Comparison of ENCODE assay signal across 13 mouse cellular contexts in genomic region chr7:125541026-125541425, GRCm38 (mm10).
"Had no signal": no experiment of that assay in that cellular context is flagged by ENCODE, and none has a peak within 500 bp of the region (broad histone marks: within the 10 kb centered on the region; RNA-seq: fewer than 3 reads in every experiment).

No protein-coding gene starts in this region.

- H3K36me3 ChIP-seq: midbrain, embryonic 10.5 days; midbrain, embryonic 12.5 days; neural tube, embryonic 12.5 days; stomach, embryonic 15.5 days had no signal

- H3K9me3 ChIP-seq: midbrain, embryonic 10.5 days; midbrain, embryonic 12.5 days; neural tube, embryonic 12.5 days; stomach, embryonic 15.5 days had no signal

- H3K4me3 ChIP-seq: midbrain, embryonic 10.5 days; midbrain, embryonic 12.5 days; neural tube, embryonic 12.5 days; stomach, embryonic 15.5 days had no signal

- H3K4me2 ChIP-seq: lung, embryonic 14.5 days; midbrain, embryonic 12.5 days; neural tube, embryonic 12.5 days; stomach, embryonic 15.5 days had no signal

- H3K27me3 ChIP-seq: neural tube, embryonic 12.5 days; stomach, embryonic 15.5 days had no signal

- H3K27ac ChIP-seq: midbrain, embryonic 10.5 days; midbrain, embryonic 12.5 days; neural tube, embryonic 12.5 days; stomach, embryonic 15.5 days; stomach, postnatal 0 days had no signal

- DNase-seq: lung, adult 18-20 months; lung, embryonic 14.5 days; lung, postnatal 10 days; midbrain, embryonic 14.5 days; right cerebral cortex, postnatal 14 days; thymus, adult 2 months; thymus, postnatal 25 days; thymus, postnatal 4 days had no signal

- H3K9ac ChIP-seq: lung, embryonic 14.5 days; midbrain, embryonic 12.5 days; neural tube, embryonic 12.5 days; stomach, embryonic 15.5 days had no signal

- H3K4me1 ChIP-seq: neural tube, embryonic 12.5 days; stomach, embryonic 15.5 days had no signal
